Mouse (Mus musculus) thymus, adult 2 months (tissue): ENCODE results near the gene 2700049A03Rik. TPM values are rescaled to one million over a fixed set of nuclear protein-coding genes. Genes with fewer than 3 reads are reported as not detected.

Experiments used
- DNase-seq: peaks from one replicate; pipeline ENCODE4 v3.0.0; 2021
- H3K27ac ChIP-seq: fragments of 200-500 bp; 2 replicates; pipeline ENCODE4 v1.5.1; 2012; ENCODE audit warnings: low read length, control low read depth; ENCODE audit not compliant: control insufficient read depth, insufficient read depth
- H3K27me3 ChIP-seq: fragments of 200-500 bp; 2 replicates; pipeline ENCODE4 v1.6.1; 2012; ENCODE audit warnings: mild to moderate bottlenecking, low read length, moderate library complexity, mixed read lengths; ENCODE audit not compliant: control insufficient read depth, insufficient read depth
- H3K36me3 ChIP-seq: fragments of 200-500 bp; 2 replicates; pipeline ENCODE4 v1.6.1; 2012; ENCODE audit warnings: mild to moderate bottlenecking, low read length, moderate library complexity; ENCODE audit not compliant: control insufficient read depth, insufficient read depth
- H3K4me1 ChIP-seq: fragments of 200-500 bp; replicated peaks from 2 replicates; pipeline ENCODE4 v1.6.1; 2012; ENCODE audit warnings: low read length; ENCODE audit not compliant: control insufficient read depth, insufficient read depth
- H3K4me3 ChIP-seq: fragments of 200-500 bp; 2 replicates; pipeline ENCODE4 v1.5.1; 2012; ENCODE audit warnings: mild to moderate bottlenecking, low read length, control low read depth, moderate library complexity; ENCODE audit not compliant: control insufficient read depth, insufficient read depth
- CTCF ChIP-seq: fragments of 200-500 bp; IDR thresholded peaks from 2 replicates; pipeline ENCODE4 v1.5.1; 2012; ENCODE audit warnings: mild to moderate bottlenecking, control low read depth, low read length, moderate library complexity, borderline replicate concordance; ENCODE audit not compliant: control insufficient read depth, poor library complexity, insufficient read depth; ENCODE audit errors: extremely low read depth
- POLR2A ChIP-seq: fragments of 200-500 bp; IDR thresholded peaks from 2 replicates; pipeline ENCODE4 v1.6.1; 2012; ENCODE audit warnings: mild to moderate bottlenecking, low read length, control low read depth, moderate library complexity; ENCODE audit not compliant: control insufficient read depth, poor library complexity, insufficient read depth; ENCODE audit errors: extremely low read depth
- WGBS: fragments of 180-500 bp; shearing (Covaris S2); methylation state at CpG from one replicate; pipeline ENCODE4 v1.1.7; 2018; 5-methylcytosine and 5-hydroxymethylcytosine counted together
- polyA plus RNA-seq: library from polyadenylated mRNA; depleted of rRNA; stranded (reverse); fragments of >200 nt; gene quantifications from 2 replicates; pipeline ENCODE4 v1.2.3, GENCODE M21; 2012

2700049A03Rik gene
- polyA plus RNA-seq, 1 experiment = 7.0 TPM

DNA sequence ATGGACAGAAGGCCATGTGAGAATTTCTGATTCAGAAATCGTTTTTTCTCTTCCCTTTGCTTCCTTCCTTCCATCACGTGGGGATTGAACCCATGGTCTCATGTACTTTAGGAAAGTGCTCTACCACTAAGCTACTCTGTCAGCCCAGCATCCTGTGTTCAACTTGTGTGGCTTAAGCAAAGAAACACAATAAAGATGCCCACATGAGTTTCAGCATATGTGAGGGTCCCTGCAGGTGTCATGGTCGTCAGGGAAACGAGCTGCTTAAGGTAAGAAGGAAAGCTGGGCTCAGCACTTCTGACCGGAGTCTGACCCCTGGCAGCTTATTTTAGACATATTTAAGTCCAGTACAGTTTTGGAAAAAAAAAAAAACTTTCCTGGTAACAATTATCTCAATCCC is 134.5 kb downstream of the 2700049A03Rik start:
- H3K4me1 ChIP-seq = no peaks in the 10 kb centered on the region
- no peaks in the 10 kb centered on the region for H3K27me3 ChIP-seq
- no peak for TF ChIP-seq CTCF
- no peak for TF ChIP-seq POLR2A
- no peak overlapping the region for H3K4me3 ChIP-seq
- no peak for DNase-seq
- WGBS = 87% methylated on average over 5 of the region's 5 CpGs
- H3K36me3 ChIP-seq = no peaks in the 10 kb centered on the region
- no peak overlapping the region for H3K27ac ChIP-seq

DNA sequence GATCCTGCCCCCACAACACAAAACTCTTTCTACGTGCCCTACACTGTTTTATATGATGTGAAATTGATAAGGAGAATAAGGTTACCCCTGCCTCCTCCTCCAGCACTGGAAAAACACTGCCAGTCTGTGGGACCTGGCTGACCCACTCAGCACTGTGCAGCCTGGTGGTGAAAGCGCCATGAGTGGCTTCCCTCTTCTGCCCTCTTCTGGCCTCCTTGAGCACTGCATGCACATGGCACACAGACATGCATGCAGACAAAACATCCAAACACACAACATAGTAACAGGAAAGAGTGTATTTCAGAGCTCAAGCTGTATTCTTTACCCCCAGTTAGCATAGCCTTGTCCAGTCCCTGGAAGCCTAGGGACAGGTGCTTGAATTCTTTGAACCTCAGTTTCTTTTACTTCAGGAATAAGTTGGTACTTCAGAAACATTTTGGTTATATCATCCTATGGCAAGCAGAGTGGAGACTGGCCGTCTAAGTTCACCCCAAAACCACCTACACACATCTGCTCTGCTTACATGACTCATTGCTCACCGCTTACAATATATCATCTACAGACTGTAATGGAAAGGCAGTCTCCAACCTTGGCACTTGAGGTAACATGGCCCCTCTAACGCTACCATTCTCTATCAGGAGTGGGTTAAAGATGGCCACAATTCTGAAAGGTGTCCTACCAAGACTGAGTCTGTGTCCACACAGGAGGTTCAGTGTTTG is 138.0 kb downstream of the 2700049A03Rik start:
- H3K4me1 ChIP-seq = no peaks in the 10 kb centered on the region
- no peaks in the 10 kb centered on the region for H3K36me3 ChIP-seq
- H3K4me3 ChIP-seq = no peak overlapping the region
- peak; percentile 37 for DNase-seq
- H3K27me3 ChIP-seq = no peaks in the 10 kb centered on the region
- WGBS = 97% methylated on average over 5 of the region's 5 CpGs
- TF ChIP-seq CTCF (peak; percentile 35; the same call in 1 of the 2 replicates), POLR2A (no peak)
- H3K27ac ChIP-seq = no peak overlapping the region

- no peak for DNase-seq
- no peaks in the 10 kb centered on the region for H3K4me1 ChIP-seq
- no peak overlapping the region for H3K27ac ChIP-seq
- TF ChIP-seq CTCF = no peak
- TF ChIP-seq POLR2A = no peak
- WGBS = 91% methylated on average over 8 of the region's 8 CpGs
- H3K4me3 ChIP-seq = no peak overlapping the region
- H3K36me3 ChIP-seq = no peaks in the 10 kb centered on the region
- no peaks in the 10 kb centered on the region for H3K27me3 ChIP-seq
Observed at GRCm38 (mm10) chr12:71275906-71276595, 139.4 kb downstream of the 2700049A03Rik start.

DNA sequence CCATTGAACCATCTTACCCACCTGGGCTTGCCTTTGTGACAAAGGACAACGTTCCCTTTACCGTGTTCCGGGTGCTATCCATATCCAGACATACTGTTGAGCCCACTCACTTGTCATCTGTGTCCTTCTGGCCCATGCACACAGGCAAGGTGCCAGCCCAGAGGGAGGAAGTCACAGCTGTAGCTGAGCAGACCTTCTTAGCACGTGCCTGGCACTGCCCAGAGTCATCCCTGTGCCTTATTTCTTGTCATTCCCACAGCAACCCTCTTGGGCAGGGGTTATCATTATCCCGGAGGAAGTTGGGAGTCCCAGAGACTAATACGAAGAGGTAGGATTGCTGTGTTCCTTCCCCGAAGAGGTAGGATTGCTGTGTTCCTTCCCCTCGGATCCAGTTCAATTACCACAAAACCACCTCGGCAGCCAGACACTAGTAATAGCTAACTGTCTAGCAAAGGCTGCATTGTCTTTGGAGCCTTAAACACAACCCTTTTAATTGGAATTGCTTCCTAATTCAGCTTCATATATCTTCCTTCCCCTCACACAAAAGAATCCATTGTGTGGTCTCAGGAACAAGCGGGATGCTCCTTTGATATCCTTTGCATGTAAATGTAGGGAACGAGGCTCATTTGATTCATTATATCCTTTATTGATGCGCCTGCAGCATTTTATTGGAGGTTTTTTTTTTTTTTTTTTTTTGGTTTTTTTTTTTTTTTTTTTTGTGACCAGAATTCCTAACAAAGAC is 143.0 kb downstream of the 2700049A03Rik start:
- DNase-seq = no peak
- H3K4me3 ChIP-seq = no peak overlapping the region
- no peaks in the 10 kb centered on the region for H3K27me3 ChIP-seq
- TF ChIP-seq POLR2A = no peak
- TF ChIP-seq CTCF = no peak
- no peaks in the 10 kb centered on the region for H3K4me1 ChIP-seq
- H3K36me3 ChIP-seq = no peaks in the 10 kb centered on the region
- 77% methylated on average over 12 of the region's 12 CpGs for WGBS
- no peak overlapping the region for H3K27ac ChIP-seq

DNA sequence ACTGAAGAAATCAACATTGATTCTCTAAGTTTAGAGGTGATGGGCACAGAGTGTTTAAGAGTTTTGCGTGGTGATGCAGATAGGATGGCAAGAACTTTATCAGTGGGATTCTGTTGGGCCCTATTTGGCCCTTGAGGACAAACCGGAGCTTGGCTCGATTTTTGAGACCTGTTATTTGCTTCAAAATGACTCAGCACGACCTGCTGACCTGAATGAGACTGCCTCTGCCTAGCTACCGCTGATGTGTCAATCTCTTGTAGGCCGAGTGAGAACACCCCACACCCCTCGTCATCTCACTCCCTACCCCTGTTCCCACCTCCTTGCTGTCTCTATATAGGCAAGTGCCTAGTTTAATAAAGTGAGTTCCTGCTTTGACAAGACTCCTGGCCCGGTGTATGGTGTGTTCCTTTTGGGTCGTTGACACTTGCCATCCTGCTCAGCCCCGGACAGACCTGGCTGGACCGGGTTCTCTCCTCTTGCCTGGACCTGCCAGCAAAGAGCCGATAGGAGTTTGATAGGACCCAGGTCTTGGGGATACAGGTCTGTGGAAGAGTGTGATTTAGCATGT is 144.6 kb downstream of the 2700049A03Rik start:
- no peaks in the 10 kb centered on the region for H3K36me3 ChIP-seq
- no peaks in the 10 kb centered on the region for H3K4me1 ChIP-seq
- H3K27me3 ChIP-seq = no peaks in the 10 kb centered on the region
- H3K27ac ChIP-seq = no peak overlapping the region
- 87% methylated on average over 12 of the region's 12 CpGs for WGBS
- H3K4me3 ChIP-seq = no peak overlapping the region
- no peak for DNase-seq
- TF ChIP-seq CTCF (no peak), POLR2A (no peak)

DNA sequence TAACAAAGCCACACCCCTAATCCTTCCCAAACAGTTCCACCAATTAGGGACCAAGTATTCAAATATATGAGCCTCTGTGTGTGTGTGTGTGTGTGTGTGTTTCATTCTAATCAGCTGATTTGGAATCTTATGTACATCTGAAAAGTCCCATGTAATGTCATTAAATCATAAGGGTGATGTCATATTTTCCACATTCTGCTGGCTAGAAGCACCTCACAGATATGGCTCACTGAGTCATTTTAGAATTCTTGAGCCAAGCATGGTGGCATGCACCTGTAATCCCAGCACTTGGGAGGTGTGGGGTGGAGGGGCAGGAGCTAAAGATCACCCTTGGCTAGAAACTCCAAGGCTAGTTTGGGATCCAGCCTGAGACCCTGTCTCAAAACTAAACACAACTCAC is 148.8 kb downstream of the 2700049A03Rik start:
- no peaks in the 10 kb centered on the region for H3K36me3 ChIP-seq
- no peak for DNase-seq
- H3K27me3 ChIP-seq = no peaks in the 10 kb centered on the region
- no peak overlapping the region for H3K27ac ChIP-seq
- no peak overlapping the region for H3K4me3 ChIP-seq
- H3K4me1 ChIP-seq = no peaks in the 10 kb centered on the region
- TF ChIP-seq POLR2A = no peak
- TF ChIP-seq CTCF = no peak
